Mouse (Mus musculus): ENCODE data around the gene Vav1.
"Not testable (repeated sequence)": the region's sequence is repeated elsewhere in the genome, so short reads cannot be mapped to it uniquely, and the experiment has no call there.

Gene Vav1

GRCm38 (mm10) chr17:57280411-57280810, 1.5 kb downstream of the Vav1 start:
- DNase-seq (ENCODE audit: low spot score): no peak

DNA sequence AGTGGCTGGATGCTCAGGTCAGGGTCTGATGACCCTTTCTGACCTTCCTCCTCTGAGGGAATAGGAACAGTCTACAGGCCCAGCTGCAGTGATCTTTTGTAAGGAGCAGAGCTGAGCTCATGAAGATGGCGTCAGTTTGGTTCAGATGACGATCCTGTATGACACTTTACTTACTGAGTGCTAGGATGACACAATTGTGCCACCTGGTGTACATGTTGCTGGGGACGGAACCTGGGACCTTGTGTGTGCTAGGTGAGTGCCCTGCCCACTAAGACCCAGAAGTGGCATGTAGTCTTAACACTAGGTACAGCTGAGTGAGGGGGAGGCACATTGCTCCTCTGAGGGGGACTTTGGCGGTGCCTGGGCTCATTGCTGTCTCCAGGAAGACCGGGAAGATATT, 5.0 kb downstream of the Vav1 start:
- DNase-seq (ENCODE audit: low spot score): no peak

DNA sequence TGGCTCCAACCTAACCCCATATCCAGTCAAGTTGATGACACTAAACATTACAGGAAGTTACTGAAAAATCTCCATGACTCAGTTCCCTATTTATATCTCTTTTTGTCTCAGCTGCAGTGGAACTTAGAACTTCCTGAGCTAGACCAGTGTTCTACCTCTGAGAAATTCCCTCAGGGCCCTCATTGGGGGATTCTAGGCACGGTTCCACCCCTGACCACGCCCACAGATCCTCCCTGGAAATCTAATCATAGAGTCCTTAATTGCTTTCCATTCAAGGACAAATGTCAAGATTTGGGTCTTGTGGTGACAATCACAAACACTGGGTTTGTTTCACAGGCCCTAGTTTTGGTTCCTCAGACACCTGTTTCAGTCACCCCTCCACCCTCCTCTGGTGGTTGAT, 6.2 kb downstream of the Vav1 start:
- DNase-seq (ENCODE audit: low spot score): no peak

DNA sequence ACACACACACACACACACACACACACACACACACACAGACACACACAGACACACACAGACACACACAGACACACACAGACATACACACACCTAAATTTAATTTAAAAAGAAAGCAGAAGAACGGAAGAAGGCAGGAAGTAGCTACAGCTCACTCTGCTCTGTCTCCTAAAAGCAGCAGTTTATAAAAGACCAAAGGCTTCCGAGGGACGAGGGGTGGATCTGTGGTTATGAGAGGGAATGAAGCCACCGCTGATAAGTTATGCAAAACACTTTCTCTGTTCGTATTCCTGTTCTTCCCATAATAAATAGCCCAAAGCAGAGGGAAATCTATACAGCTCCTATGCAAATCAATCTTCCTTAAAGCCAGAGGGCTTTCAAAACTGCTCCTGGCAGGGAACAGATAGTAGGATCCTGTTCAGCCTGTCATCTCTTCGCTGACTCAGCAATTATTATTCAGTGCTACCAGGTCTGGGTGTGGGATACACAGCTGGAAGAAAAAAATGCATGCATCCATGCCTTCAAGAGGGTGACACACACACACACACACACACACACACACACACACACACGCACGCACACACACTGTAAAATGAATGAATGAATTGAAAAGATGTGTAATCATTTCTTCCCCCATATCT, 7.9 kb downstream of the Vav1 start:
- DNase-seq (ENCODE audit: low spot score): peak; percentile 57

GRCm38 (mm10) chr17:57289252-57289651, 10.4 kb downstream of the Vav1 start:
- DNase-seq (ENCODE audit: low spot score): no peak

GRCm38 (mm10) chr17:57290001-57290670, 11.2 kb downstream of the Vav1 start:
- DNase-seq (ENCODE audit: low spot score): peak; percentile 67

DNA sequence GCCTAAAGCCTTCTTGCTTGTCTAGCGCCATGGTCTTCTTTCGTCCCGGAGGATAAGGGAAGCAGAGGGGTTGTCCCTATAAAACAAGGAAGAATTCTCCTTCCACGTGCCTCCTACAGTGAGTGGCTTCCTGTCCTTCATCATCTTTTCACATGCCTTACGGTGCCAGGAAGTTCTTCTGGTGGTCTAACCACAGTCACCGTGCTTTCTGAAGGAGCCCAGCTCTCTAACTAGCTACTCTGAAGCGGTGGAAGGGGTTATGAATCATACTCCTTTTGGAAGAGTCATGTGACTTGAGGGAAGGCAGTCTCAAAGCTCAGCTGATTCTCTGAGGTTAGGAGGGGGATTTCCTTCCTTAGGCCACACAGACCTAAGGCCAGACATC, 11.8 kb downstream of the Vav1 start:
- DNase-seq (ENCODE audit: low spot score): peak; percentile 68

- no peak for DNase-seq (ENCODE audit: low spot score)
These were observed 13.4 kb downstream of the Vav1 start for GRCm38 (mm10) chr17:57292302-57292701.

DNA sequence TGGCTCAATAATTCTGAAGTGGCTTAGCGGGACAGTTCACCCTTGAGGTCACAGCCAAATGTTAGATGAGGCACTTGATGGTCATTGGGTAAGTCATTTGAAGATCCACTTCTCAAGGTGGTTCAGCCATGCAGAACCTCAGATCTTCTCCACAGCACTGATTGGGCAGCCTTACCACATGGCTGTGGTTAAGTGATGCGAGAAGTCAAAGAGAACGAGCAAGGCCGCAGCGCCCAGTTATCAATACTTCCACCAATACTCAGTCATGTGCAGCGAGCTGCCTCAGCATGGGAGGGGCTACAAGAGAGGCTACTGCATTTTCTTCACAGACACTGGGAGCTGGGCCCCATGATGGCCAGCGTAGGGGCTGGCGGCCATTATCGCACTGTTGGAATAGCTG, 14.1 kb downstream of the Vav1 start:
- DNase-seq (ENCODE audit: low spot score): no peak

GRCm38 (mm10) chr17:57295935-57296334, 17.0 kb downstream of the Vav1 start:
- no peak for DNase-seq (ENCODE audit: low spot score)

GRCm38 (mm10) chr17:57297040-57297439, 18.1 kb downstream of the Vav1 start:
- DNase-seq (ENCODE audit: low spot score): no peak

DNA sequence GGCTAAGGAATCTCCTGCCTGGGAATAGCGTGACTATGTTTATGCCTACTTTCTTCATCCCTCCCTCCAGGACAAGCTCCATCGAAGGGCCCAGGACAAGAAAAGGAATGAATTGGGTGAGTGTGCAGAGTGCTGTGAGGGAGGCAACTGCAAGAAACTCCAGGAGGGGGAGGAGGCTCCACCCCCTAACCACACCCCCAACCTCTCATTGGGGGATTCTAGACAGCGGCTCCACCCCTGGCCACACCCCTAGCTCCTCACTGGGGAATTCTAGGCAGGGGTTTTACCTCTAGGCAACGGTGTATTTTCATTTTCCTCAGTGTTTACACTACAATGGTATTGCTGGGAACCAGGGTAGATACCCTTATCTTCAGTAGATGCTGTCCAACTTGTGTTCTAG, 26.7 kb downstream of the Vav1 start:
- DNase-seq (ENCODE audit: low spot score): peak; percentile 25

DNA sequence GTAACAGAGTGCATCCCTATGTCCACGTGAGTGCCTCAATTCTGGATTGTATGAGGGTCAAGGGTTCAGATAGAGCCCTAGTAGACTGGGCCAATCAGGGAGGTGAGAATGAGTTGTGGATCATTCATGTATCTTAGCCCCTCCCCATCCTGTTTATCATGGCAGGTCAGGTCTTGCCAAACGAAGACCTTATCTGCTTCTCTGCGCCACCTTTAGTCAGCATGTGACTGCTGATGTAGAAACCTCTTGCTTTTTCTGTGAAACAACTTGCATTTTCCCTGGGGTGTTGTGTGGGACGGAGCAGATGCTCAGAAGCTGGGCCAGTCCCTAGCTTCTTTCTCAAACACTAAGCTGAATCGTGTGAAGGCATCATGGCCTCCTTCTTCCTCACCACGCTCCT, 28.2 kb downstream of the Vav1 start:
- no peak for DNase-seq (ENCODE audit: low spot score)

GRCm38 (mm10) chr17:57311801-57312200, 32.9 kb downstream of the Vav1 start:
- no peak for DNase-seq (ENCODE audit: low spot score)

DNA sequence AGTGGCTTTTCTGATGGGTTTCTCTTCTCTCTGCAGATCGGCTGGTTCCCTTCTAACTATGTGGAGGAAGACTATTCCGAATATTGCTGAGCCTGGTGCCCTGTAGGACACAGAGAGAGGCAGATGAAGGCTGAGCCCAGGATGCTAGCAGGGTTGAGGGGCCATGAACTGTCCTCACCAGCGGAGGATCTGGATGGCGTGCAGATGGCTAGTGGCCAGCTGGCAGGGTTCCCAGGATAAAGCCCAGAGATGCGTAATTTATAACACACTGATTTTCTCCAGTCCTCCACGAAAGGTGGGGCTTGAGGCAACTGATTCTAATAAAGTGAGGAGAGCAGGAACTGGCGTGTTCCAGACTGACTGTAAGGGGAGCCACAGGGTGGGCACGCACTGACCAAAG, 48.7 kb downstream of the Vav1 start:
- no peak for DNase-seq (ENCODE audit: low spot score)

GRCm38 (mm10) chr17:57328944-57329343, 50.0 kb downstream of the Vav1 start:
- DNase-seq (ENCODE audit: low spot score): no peak

- no peak for DNase-seq (ENCODE audit: low spot score)
These were observed 52.1 kb downstream of the Vav1 start for GRCm38 (mm10) chr17:57330993-57331392.

DNA sequence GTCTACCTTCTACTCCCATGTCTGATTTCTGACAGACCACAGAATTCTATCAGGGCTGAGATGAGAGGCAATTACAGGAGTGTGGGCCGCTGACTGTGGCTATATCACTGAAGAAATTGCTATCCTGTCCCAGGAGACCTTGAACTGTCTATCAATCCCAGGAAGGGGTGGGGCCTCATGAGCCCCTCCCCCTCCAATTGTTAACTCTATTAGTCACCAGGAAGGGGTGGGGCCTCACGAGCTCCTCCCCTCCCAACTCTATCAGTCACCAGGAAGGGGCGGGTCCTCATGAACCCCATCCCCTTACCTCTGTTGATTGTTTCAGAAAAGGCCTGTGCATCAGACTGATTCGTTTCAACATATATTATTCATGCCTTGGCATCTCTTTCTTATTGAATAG, 53.3 kb downstream of the Vav1 start:
- DNase-seq (ENCODE audit: low spot score): peak; percentile 39

DNA sequence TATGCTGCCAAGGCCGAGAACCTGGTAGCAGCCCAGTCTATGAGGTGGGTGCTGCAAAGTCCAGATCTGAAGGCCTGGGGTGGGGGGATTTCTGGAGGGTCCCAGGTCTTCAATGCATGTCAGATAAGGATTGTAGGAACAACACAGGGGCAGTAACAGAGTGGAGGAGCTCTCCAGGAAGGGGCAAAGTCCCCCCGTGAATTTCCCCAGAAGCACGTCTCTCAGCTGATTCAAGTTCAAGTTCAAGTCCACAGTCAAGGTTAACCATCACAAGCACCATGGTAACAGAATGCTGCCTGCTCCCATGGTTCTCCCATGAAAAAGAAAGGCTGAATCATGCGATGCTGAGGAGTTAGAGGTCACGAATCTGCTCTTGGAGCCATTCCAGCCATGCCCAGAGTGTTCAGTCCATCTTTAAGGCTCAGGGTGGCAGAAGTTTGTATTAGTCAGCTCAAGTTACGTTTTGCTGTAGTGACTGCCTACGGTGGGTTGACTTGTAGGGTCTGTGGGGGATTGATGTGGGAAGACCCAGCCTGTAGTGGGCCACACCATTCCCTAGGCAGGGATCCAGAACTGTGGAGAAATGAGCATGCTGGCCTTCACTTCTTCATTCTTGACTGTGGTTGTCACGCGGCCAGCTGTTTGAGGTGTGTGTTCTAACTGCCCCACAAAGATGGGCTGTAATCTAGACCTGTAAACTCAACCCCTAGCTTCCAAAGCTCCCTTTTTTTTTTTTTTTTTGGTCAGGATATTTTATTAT, 55.3 kb downstream of the Vav1 start:
- DNase-seq (ENCODE audit: low spot score): no peak

DNA sequence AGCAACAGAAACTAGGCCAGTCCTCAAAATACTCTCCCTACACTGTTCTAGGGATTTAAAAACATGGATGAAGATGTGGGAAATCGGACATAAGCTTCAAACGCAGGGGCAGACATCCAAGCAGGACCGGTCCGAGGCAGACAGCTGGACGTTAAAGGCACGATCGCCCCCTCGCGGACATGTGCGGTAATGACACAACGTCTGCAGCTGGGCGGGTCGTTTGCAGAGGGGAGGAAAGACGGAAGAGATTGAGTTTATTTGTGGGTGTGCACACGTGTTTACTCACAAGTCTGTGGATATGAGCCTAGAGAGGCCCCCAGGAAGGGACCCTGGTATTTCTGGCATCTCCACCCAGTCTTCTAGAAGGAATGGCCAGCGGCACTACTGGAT, 55.9 kb downstream of the Vav1 start:
- DNase-seq (ENCODE audit: low spot score): peak; percentile 77

DNA sequence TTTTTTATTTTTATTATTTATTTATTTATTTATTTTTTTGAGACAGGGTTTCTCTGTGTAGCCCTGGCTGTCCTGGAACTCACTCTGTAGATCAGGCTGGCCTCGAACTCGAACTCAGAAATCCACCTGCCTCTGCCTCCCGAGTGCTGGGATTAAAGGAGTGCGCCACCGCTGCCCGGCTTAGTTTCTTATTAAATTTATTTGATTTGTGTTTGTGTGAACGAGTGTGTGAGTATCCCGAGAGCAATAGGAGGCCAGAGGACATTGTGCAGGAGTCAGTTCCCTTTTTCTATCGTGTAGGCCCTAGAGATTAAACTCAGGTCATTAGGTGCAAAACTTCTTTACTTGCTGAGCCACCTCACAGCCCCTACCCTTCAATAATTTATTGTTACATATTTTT, 56.3 kb downstream of the Vav1 start:
- not testable (repeated sequence) for DNase-seq (ENCODE audit: low spot score)

- peak; percentile 85 for DNase-seq (ENCODE audit: low spot score)
These were observed 56.9 kb downstream of the Vav1 start for GRCm38 (mm10) chr17:57335673-57336303.

- no peak for DNase-seq (ENCODE audit: low spot score)
These were observed 59.1 kb downstream of the Vav1 start for GRCm38 (mm10) chr17:57337996-57338395.
